Mouse (Mus musculus) lung, postnatal 4 days (tissue): ENCODE data around the gene Aldob.
A peak's percentile ranks its signal among the peaks of the same experiment; 100 is the strongest.

Source experiments
- DNase-seq, 2 experiments: peaks; one replicate each; pipeline ENCODE4 v3.0.0; 2021

The Aldob gene

GRCm38 (mm10) chr4:49549383-49549782, at the start of gene Aldob:
TSS of gene Aldob (minus strand) at chr4:49549546.
- no peak for DNase-seq

- peak; percentile 81 to 88 for DNase-seq
These were observed 48.1 kb upstream of the Aldob start, which contains the start of gene Tmem246 for GRCm38 (mm10) chr4:49597183-49598100. TSS of gene Tmem246 (minus strand) at chr4:49597876.

- no peak for DNase-seq
These were observed 47.5 kb upstream of the Aldob start for GRCm38 (mm10) chr4:49596846-49597182.

- no peak for DNase-seq
These were observed 40.8 kb upstream of the Aldob start for GRCm38 (mm10) chr4:49590152-49590551.

GRCm38 (mm10) chr4:49586811-49587210, 37.5 kb upstream of the Aldob start:
- DNase-seq = no peak

GRCm38 (mm10) chr4:49585524-49586101, 36.3 kb upstream of the Aldob start:
- DNase-seq = no peak

GRCm38 (mm10) chr4:49583965-49584831, 34.9 kb upstream of the Aldob start:
- peak in 1 of 2 experiments; percentile 25 for DNase-seq

- no peak for DNase-seq
These were observed 31.9 kb upstream of the Aldob start for GRCm38 (mm10) chr4:49581256-49581655.

- no peak for DNase-seq
These were observed 22.8 kb upstream of the Aldob start for GRCm38 (mm10) chr4:49572194-49572593.

- peak in 1 of 2 experiments; percentile 65 for DNase-seq
These were observed 18.3 kb upstream of the Aldob start for GRCm38 (mm10) chr4:49567613-49568012.

GRCm38 (mm10) chr4:49559915-49560772, 10.8 kb upstream of the Aldob start:
- DNase-seq = peak; percentile 5 to 36

GRCm38 (mm10) chr4:49558181-49558580, 8.8 kb upstream of the Aldob start:
- DNase-seq = no peak

- no peak for DNase-seq
These were observed 8.0 kb upstream of the Aldob start for GRCm38 (mm10) chr4:49557375-49557774.

- DNase-seq = no peak
These were observed 4.0 kb upstream of the Aldob start for GRCm38 (mm10) chr4:49553380-49553779.

GRCm38 (mm10) chr4:49547544-49548219, 1.7 kb downstream of the Aldob start:
- no peak for DNase-seq

GRCm38 (mm10) chr4:49546873-49547543, 2.3 kb downstream of the Aldob start:
- no peak for DNase-seq

GRCm38 (mm10) chr4:49546026-49546425, 3.3 kb downstream of the Aldob start:
- no peak for DNase-seq

- DNase-seq = no peak
These were observed 8.4 kb downstream of the Aldob start for GRCm38 (mm10) chr4:49540966-49541365.

GRCm38 (mm10) chr4:49539665-49540064, 9.7 kb downstream of the Aldob start:
- DNase-seq = peak in 1 of 2 experiments; percentile 19

- DNase-seq = no peak
These were observed 12.7 kb downstream of the Aldob start for GRCm38 (mm10) chr4:49536671-49537070.
